Mouse (Mus musculus) cortical plate, adult 2 months (tissue): Measurements from ENCODE around the gene Cdk14.

ENCODE experiments used
- CTCF ChIP-seq: fragments of 200-500 bp; IDR thresholded peaks from 2 replicates; pipeline ENCODE4 v1.5.1; 2011; ENCODE audit warnings: mild to moderate bottlenecking, control low read depth, low read length; ENCODE audit not compliant: insufficient read depth; ENCODE audit errors: extremely low read depth
- POLR2A ChIP-seq: fragments of 200-500 bp; IDR thresholded peaks from 2 replicates; pipeline ENCODE4 v1.6.1; 2011; ENCODE audit warnings: mild to moderate bottlenecking, low read length, control low read depth; ENCODE audit not compliant: insufficient read depth; ENCODE audit errors: extremely low read depth

- no peak for TF ChIP-seq CTCF
- TF ChIP-seq POLR2A = no peak
Measured at GRCm38 (mm10) chr5:5361684-5362083, 58.4 kb downstream of the Cdk14 start.
